Mouse (Mus musculus) mouse trophoblast stem cell (cell line): Measurements from ENCODE around the gene Grm8.

Experiments
- in situ Hi-C, 2 experiments: fragments of 300-500 bp; cut with MseI, MboI; formaldehyde crosslinking; loops; 2 replicates in 1 of 2; 3 replicates in 1 of 2; pipeline ENCODE4 v1.15.1; 2025

Grm8 gene

DNA sequence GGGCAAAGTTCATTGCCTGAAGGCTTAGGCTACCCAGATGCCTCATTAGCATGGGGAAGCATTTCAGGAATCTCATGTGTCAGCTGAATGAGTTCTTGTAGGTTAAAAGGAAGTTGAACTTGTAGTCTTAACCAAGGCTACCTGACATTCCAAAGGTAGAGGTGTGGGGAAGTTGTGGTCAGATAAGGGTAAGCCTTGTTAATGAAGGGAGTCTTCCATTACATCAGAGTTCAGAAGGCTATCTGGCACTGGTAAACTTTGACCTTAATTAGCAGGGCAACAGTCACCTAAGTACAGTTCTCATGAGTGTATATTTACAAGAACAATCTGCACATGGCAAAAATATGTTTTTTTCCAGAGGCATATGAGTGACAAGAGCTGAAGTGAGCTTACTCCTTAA is 870.0 kb downstream of the Grm8 start:
- in situ Hi-C loops = no loop called here

DNA sequence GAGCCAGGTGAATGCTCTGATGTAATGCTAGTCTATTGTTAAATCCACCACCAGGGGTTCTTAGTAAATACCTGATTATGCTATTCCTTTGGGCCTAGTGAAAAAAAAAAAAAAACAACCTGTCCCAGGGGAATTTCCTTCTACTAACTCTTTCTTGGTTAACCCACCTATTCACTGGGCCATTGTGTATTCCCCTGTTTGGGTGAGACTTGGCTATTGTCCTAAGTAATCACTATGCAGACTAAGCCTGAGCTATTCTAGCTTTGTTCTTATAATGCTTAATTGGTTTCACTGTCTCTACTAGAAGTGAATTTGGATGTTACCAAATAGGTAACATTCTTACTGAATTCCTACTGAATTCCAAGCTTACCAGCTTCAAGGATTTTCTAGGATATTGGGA is 872.4 kb downstream of the Grm8 start:
- in situ Hi-C loops = no loop called here

- in situ Hi-C loops = no loop called here
These were observed 894.6 kb downstream of the Grm8 start for GRCm38 (mm10) chr6:27240416-27240815.

- in situ Hi-C loops = no loop called here
These were observed 895.0 kb downstream of the Grm8 start for GRCm38 (mm10) chr6:27239968-27240367.
